In genomic region chr16:49369450-49369849, GRCm38 (mm10) we compare ENCODE assay signal across 11 mouse cellular contexts.
DNase-seq lines count a peak whose midpoint lies in the region; ATAC-seq and TF ChIP-seq lines count a peak whose summit lies in the region.
"Had no signal": no experiment of that assay in that cellular context is flagged by ENCODE, and none has a peak within 500 bp of the region (broad histone marks: within the 10 kb centered on the region; RNA-seq: fewer than 3 reads in every experiment).

No protein-coding gene starts in this region.

- H3K4me3 ChIP-seq in heart, adult 2 months = no peak overlapping the region
- H3K4me3 ChIP-seq in liver, embryonic 12.5 days = no peak overlapping the region
- H3K4me3 ChIP-seq: limb, embryonic 12.5 days had no signal

- H3K79me2 ChIP-seq in heart, adult 2 months (replicated peaks; ENCODE audit: control insufficient read depth, insufficient read depth, low read length) = no peaks in the 10 kb centered on the region

- no peaks in the 10 kb centered on the region for H3K27me3 ChIP-seq in heart, adult 2 months (ENCODE audit: control insufficient read depth, insufficient read depth, low read length)
- H3K27me3 ChIP-seq in liver, embryonic 12.5 days (replicated peaks) = no peaks in the 10 kb centered on the region
- H3K27me3 ChIP-seq: limb, embryonic 12.5 days had no signal

- 36% methylated on average over 9 of the region's 9 CpGs for WGBS in heart, adult 2 months
- WGBS in liver, embryonic 12.5 days (ENCODE audit: insufficient replicate concordance) = 75% methylated on average over 9 of the region's 9 CpGs

- ATAC-seq in liver, embryonic 12.5 days = no peak

- H3K27ac ChIP-seq in heart, adult 2 months = no peak overlapping the region
- H3K27ac ChIP-seq in liver, embryonic 12.5 days = no peak overlapping the region
- H3K27ac ChIP-seq: limb, embryonic 12.5 days had no signal

- intact Hi-C loops in heart, adult 2 months (cut with DNase I) = no loop called here

- no peak overlapping the region for H3K9ac ChIP-seq in heart, adult 2 months (ENCODE audit: low read depth, low read length)
- H3K9ac ChIP-seq in liver, embryonic 12.5 days = no peak overlapping the region
- H3K9ac ChIP-seq: limb, embryonic 12.5 days had no signal

- no peak for TF ChIP-seq POLR2A in heart, adult 2 months (IDR thresholded peaks at IDR 0.05; ENCODE audit: insufficient read depth, low read depth, low read length)

- no peak for TF ChIP-seq CTCF in heart, adult 2 months (IDR thresholded peaks at IDR 0.05)

- DNase-seq in heart, adult 2 months = peak; percentile 21 to 44
- DNase-seq in heart, adult 9 months (ENCODE audit: low spot score in 2 of 2) = no peak
- DNase-seq in brain, adult 2 months (ENCODE audit: low read depth, low spot score) = peak; percentile 45
- DNase-seq in gastrocnemius, postnatal 25 days = peak; percentile 7
- peak; percentile 27 for DNase-seq in lung, postnatal 14 days
- no peak for DNase-seq in thymus, postnatal 14 days
- DNase-seq: right cerebral cortex, postnatal 4 days; thymus, adult 2 months had no signal

- no peak for TF ChIP-seq EP300 in heart, adult 2 months (IDR thresholded peaks at IDR 0.05; ENCODE audit: insufficient read depth, low read depth, low read length)

- H3K4me1 ChIP-seq in heart, adult 2 months (ENCODE audit: control insufficient read depth, insufficient read depth, low read length) = no peaks in the 10 kb centered on the region; the same call in 1 of the 2 replicates
- no peaks in the 10 kb centered on the region for H3K4me1 ChIP-seq in liver, embryonic 12.5 days
- H3K4me1 ChIP-seq: limb, embryonic 12.5 days had no signal

- H3K4me2 ChIP-seq in liver, embryonic 12.5 days = no peak overlapping the region
- H3K4me2 ChIP-seq: limb, embryonic 12.5 days had no signal

- H3K9me3 ChIP-seq in liver, embryonic 12.5 days (replicated peaks) = no peaks in the 10 kb centered on the region
- H3K9me3 ChIP-seq: G1E; limb, embryonic 12.5 days had no signal

- no peaks in the 10 kb centered on the region for H3K36me3 ChIP-seq in heart, adult 2 months (ENCODE audit: control insufficient read depth, insufficient read depth, low read length)
- no peaks in the 10 kb centered on the region for H3K36me3 ChIP-seq in liver, embryonic 12.5 days
- H3K36me3 ChIP-seq: G1E; limb, embryonic 12.5 days had no signal

Comparison
In these comparisons a context has a peak if more than half of its experiments do, and no peak if none do; other contexts are left out.
1. DNase-seq: peak in heart, adult 2 months (2 of 2), brain, adult 2 months (single experiment), gastrocnemius, postnatal 25 days (single experiment) and lung, postnatal 14 days (single experiment); none in heart, adult 9 months (0 of 2) and thymus, postnatal 14 days (single experiment).